Mouse (Mus musculus): ENCODE measurements around the gene Ep400. TPM values are rescaled to one million over a fixed set of nuclear protein-coding genes. Genes with fewer than 3 reads are reported as not detected.
A peak's percentile ranks its signal among the peaks of the same experiment; 100 is the strongest.

The Ep400 gene
- total RNA-seq, 4 experiments from 2014 or later = 103 to 121 (median 118) TPM

DNA sequence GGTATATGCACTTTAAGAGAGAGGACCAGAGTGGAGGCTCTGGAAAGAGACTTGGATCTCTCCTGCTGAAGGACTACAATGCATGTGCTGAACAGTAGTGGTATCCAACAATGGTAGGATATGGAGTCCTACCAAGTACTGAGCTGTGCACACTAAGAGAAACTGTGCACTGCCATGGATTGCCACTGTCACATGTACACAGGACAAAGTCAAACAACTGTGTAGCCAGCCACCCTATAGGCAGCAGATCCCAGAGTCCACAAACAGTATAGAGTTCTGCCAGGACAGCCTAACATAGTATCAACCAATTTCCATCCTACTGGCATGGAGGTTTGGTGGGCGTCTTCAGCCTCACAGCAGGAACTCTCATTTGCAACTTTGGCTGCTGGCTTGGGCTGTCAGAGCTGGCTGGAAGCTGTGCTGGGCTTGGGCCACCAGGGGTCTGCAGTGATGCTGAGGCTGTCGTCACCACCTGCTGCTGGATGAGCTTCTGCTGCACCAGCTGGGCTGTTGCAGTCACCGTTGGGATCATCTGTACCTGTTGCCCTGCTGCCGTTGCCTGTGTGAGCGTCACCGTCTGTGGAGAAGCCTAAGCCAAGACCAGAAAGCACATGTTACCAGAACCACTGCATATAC is 104.9 kb downstream of the Ep400 start:
- no peak for DNase-seq (ENCODE audit: low spot score in 2 of 2)

- no peak for DNase-seq (ENCODE audit: low spot score in 2 of 2)
Observed at GRCm38 (mm10) chr5:110664750-110665269, 105.7 kb downstream of the Ep400 start.

GRCm38 (mm10) chr5:110664041-110664440 is 106.5 kb downstream of the Ep400 start:
- no peak for DNase-seq (ENCODE audit: low spot score in 2 of 2)

DNA sequence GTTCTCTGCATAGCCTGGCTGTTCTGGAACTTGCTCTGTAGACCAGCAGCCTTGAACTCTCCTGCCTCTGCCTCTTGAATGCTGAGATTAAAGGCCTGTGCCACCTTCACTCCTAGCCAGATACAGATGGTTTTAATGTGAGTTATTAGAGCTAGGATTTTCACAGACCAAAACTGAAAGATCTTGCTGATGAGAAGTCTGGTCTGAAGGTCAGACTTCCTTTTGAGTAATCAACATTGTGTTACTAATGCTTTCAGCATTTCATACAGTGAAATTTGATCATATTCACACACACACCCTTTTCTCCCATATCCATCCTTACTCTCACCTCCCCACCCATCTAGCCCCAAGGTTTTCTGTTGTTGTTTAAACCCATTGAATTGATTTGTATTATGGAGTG is 110.8 kb downstream of the Ep400 start:
- no peak for DNase-seq (ENCODE audit: low spot score in 2 of 2)

GRCm38 (mm10) chr5:110653686-110654085 is 116.8 kb downstream of the Ep400 start:
- DNase-seq (ENCODE audit: low spot score in 2 of 2) = no peak

- peak; percentile 90 to 97 for DNase-seq (ENCODE audit: low spot score in 2 of 2)
Observed at GRCm38 (mm10) chr5:110652719-110653648, 117.5 kb downstream of the Ep400 start, which contains the start of the genes Noc4l and Ddx51. Gene Noc4l, minus strand, starts transcription at chr5:110653417. Gene Ddx51, plus strand, starts transcription at chr5:110653451.

- no peak for DNase-seq (ENCODE audit: low spot score in 2 of 2)
Observed at GRCm38 (mm10) chr5:110646377-110646776, 124.1 kb downstream of the Ep400 start.

GRCm38 (mm10) chr5:110639459-110639858 is 131.1 kb downstream of the Ep400 start:
- DNase-seq (ENCODE audit: low spot score in 2 of 2) = peak; percentile 27 to 78

DNA sequence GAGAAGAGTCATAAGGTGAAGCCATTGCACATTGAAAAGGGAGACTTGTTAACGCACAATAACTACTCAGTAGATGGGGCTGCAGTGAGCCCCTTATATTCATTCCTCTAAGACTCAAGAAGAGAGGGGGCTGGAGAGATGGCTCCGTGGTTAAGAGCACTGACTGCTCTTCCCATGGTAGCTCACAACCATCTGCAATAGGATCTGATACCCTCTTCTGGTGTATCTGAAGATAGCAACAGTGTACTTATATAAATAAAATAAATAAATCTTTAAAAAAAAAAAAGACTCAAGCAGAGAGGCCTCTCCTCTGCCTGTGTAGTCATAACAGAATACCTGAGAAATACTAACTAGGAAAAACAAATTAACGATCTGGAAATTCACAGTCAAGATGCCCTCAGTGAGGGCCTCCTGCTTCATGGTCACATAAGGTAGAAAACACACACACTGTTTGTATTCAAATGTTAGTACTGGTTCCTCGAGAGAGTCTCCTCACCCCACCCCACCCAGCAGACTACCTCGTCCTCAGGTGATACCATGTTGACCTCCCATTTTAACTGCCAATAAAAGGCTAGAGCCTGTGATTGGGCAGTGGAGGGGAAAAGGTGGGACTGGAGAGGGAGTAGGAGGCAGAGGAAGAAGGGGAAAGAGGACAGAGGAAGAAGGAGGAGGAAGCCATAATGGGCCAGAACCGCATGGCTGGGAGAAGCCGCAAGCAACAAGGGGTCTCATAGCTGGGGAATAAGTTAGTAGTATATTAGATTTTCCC is 132.0 kb downstream of the Ep400 start:
- no peak for DNase-seq (ENCODE audit: low spot score in 2 of 2)

- no peak for DNase-seq (ENCODE audit: low spot score in 2 of 2)
Observed at GRCm38 (mm10) chr5:110635951-110636707, 134.4 kb downstream of the Ep400 start.

- no peak for DNase-seq (ENCODE audit: low spot score in 2 of 2)
Observed at GRCm38 (mm10) chr5:110629525-110630120, 140.9 kb downstream of the Ep400 start.

DNA sequence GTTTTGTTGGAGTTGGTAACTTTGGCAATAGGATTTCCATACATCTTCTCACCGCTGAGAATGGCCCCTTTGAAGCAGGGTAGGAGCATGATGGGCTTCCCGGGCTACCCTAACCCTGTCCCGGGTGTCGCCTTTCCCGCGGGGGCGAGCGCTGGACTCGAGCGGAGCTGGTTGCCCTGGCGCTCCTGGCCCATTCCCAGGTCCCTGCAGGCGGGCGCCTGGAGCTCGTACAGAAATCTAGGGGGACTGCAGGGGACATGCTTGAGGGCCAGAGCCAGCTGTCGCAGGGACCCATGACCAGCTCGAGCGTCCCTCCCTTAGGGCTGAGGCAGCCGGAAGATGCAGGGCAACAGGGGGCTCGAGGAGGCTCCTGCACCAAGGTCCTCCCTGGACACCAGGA is 142.4 kb downstream of the Ep400 start:
- no peak for DNase-seq (ENCODE audit: low spot score in 2 of 2)

- no peak for DNase-seq (ENCODE audit: low spot score in 2 of 2)
Observed at GRCm38 (mm10) chr5:110627351-110627750, 143.2 kb downstream of the Ep400 start.

- DNase-seq (ENCODE audit: low spot score in 2 of 2) = no peak
Observed at GRCm38 (mm10) chr5:110624319-110624718, 146.2 kb downstream of the Ep400 start.

DNA sequence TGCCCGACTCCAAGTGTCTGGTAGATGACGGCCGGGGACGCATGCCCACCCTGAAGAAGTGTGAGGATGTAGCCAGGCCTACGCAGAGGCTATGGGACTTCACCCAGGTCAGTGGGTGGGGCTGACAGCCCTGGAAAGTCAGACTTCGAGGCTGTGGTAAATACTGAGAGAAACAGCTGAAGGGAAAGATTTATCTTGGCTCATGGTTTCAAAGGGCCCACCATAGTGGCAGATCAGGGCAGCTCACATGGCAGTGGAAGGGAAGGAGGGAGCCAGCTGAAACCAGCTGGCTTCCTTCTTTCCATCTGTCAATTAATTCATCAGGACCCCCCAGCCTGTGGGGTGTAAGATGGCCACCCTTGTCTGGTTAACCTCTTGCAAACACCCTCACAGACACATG is 151.3 kb downstream of the Ep400 start:
- DNase-seq (ENCODE audit: low spot score in 2 of 2) = no peak

Small RNA genes lying within 50 kb of the gene (microRNA-seq; reads per million reads assigned to microRNA genes)
- 2.4 to 2.9 reads per million in 2 experiments for gene Mir7026

Other genes with a start within 250 kb of the Ep400 start
- gene Galnt9, start 226.4 kb downstream of the Ep400 start, total RNA-seq (2022) = 10 to 100 TPM; 61.9 to 87.7 (median 73.3) TPM
- 10 to 100 TPM; 20.0 to 31.3 (median 24.7) TPM for gene Noc4l, start 117.3 kb downstream of the Ep400 start, total RNA-seq (2022)
- 10 to 100 TPM; 21.6 to 24.5 (median 22.8) TPM for gene Ddx51, start 117.3 kb downstream of the Ep400 start, total RNA-seq (2022)
- 10 to 100 TPM; 18.6 to 25.2 (median 19.7) TPM for gene Pus1, start 9.9 kb upstream of the Ep400 start, total RNA-seq (2022)
- 10 to 100 TPM; 59.2 to 67.2 (median 66.3) TPM for gene Ulk1, start 39.4 kb upstream of the Ep400 start, total RNA-seq (2022)
- gene Hscb, start 69.1 kb upstream of the Ep400 start, total RNA-seq (2022) = 10 to 100 TPM; 12.1 to 15.6 (median 13.6) TPM
- gene Chek2, start 69.3 kb upstream of the Ep400 start, total RNA-seq (2022) = 1 to 10 TPM; 1.3 to 1.9 (median 1.6) TPM
- gene Ttc28, start 109.1 kb upstream of the Ep400 start, total RNA-seq (2022) = 10 to 100 TPM in 3 of 4 experiments, 1 to 10 TPM in 1; 9.6 to 13.2 (median 11.1) TPM

Data from left cerebral cortex, adult 8-10 months (tissue).